Mouse (Mus musculus) liver, embryonic 14.5 days (tissue): ENCODE measurements around the gene Ryr1.
A peak's percentile ranks its signal among the peaks of the same experiment; 100 is the strongest.

Experiments used
- CTCF ChIP-seq: IDR thresholded peaks from 2 replicates; pipeline ENCODE4 v1.5.1; 2016; ENCODE audit warnings: antibody characterized with exemption, low read depth, control low read depth
- EP300 ChIP-seq: IDR thresholded peaks from 2 replicates; pipeline ENCODE4 v1.6.1; 2016; ENCODE audit warnings: antibody characterized with exemption, low read depth

- TF ChIP-seq CTCF (peak; percentile 76), EP300 (no peak)
Observed at GRCm38 (mm10) chr7:29126173-29126915, 1.4 kb upstream of the Ryr1 start.
